Mouse (Mus musculus) retina, adult 2 months (tissue): Measurements from ENCODE around the gene Rnf4.

ENCODE experiments used
- DNase-seq: peaks from one replicate; pipeline ENCODE4 v3.0.0-alpha.2; 2012; ENCODE audit warnings: low read depth, low spot score

Gene Rnf4

DNA sequence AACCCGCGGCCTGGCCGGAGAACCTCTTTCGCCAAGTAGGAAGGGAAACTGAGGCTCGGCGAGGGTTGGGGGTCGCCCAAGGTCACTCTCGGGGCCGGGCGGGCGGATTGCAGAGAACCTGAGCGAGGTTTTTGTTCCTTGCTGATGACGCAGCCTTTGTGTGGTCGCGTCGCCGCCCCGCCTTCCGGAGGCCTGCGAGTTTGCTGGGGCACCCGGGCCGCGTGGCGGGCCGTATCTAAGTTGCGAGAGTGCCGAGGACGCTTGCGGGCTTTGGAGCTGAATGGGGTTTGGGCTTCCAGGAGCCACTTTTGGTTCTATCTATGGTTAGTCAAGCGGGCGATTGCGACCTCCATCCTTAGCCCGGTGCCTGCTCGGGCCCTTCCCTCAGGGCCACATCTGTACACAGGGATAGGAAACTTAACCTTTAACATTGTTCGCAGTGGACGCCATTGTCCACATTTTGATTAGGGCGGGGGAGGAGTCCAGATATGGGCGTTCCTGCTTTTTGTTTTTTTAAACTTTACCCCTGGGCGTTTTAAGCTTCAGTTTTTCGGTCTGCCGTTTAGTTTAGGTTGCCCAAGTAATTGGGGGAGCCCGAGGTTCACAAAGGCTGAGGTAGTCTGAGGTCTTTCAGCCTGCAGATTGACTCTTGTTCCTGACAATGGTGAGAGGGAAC lies 824 bp downstream of the Rnf4 start:
- no peak for DNase-seq

DNA sequence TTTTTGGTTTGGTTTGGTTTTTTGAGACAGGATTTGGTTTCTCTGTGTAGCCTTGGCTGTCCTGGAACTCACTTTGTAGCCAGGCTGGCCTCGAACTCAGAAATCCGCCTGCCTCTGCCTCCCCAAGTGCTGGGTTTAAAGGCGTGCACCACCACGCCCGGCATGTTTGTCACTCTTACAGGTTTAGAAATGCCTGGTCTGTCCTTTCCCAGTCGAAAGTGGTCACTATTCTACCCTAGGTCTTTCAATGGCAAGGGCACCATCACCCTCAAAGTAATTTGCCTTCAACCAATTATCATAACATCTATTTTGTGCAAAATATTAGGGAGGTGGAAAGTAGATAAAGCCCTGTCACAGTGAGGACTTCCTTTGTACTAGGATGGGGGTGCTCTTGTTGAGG lies 4.2 kb downstream of the Rnf4 start:
- DNase-seq, result no peak

DNA sequence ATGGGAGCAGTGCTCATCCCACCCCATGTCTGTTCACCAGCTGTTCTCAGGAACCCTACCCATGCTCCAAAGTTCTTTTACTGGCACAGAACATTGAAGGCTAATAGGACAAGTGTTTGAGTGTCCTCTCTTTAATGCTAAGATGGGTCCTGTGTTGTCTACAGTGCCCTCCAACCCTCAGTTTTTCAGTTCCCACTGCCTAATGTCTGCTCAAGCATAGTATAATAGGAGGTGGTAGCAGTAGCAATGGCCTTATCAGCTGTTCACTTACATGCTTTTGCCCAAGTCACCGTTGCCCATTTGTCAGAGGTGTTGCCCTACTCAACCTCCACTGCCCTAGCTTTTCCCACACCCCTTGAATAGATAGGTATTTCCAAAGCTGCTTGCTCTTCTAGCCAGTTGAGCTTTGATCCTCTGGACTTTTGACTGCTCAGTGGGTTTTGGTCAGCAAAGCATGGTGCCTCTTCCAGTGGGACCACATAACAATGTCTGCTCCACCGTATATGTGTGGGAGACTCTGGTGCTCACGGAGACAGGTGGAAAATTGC lies 16.1 kb downstream of the Rnf4 start:
- no peak for DNase-seq

DNA sequence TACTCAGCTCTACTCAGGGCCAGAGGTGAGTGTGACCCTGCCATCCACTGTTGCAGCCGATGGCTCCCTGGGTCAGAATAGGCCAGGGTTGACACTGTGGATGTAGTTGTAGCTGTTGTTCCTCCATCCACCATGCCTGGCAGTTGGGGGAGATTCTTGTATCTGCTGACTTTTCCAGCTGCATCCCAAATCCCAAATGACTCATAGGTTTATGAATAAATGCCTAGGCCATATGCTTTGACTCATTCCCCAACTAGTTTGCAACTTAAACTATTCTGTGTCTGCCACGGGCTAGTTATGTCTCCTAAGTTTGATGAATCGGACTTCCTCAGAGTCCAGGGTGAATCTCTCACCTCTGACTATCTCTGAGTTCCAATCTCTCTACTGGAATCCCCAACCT lies 24.2 kb downstream of the Rnf4 start:
- no peak for DNase-seq

DNA sequence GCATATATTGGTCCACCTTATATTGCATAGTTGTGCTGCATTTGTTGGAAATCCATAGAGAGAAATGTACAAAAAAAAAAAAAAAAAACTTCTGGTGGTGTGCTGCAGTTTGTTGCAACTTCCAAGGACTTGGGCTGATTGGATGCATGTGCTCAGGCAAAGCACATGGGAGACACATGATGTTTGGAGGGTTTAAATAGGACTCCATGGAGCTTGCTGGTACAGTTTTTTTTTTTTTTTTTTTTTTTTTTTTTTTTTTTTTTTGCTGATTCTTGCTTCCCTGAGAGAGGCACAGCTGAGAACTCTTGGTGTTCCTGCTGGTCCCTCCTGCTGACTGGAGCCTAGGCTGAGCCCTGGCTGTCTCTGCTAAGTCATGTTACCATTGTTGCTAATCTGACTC lies 27.0 kb downstream of the Rnf4 start:
- no peak for DNase-seq

DNA sequence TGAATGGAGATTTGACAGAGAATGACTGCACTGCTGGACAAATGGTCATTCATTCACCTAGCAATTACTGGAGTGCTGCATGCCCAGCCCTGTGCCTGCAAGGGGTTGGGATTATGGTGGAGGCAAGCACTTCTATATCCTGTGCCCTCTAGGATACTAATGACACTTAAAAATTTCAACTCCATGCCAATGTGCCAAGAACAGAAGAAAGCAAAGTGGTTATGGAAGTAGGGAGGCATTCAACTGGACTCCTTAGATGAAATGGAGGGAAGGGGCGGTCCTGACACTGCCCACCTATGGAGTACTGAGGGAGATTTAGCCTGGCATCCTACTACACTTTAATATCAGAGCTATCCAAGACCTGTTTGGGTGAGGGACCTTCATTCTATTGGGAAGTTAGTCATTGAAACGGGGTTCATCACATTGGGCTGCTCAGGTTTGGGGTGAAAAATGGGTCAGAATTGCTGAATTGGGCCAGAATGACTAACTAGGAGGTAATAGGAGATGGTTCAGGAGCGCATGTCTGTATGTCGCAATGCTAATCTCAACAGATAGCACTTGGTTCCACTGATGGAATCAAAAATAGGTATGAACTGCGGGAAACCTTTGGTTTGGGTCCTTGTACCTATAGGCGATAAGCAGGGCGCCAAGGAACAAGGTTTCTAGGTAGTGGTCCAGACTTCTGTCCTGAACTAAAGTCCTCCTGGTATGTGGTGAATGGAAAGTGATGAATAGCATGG lies 32.6 kb downstream of the Rnf4 start:
- DNase-seq, result no peak

DNA sequence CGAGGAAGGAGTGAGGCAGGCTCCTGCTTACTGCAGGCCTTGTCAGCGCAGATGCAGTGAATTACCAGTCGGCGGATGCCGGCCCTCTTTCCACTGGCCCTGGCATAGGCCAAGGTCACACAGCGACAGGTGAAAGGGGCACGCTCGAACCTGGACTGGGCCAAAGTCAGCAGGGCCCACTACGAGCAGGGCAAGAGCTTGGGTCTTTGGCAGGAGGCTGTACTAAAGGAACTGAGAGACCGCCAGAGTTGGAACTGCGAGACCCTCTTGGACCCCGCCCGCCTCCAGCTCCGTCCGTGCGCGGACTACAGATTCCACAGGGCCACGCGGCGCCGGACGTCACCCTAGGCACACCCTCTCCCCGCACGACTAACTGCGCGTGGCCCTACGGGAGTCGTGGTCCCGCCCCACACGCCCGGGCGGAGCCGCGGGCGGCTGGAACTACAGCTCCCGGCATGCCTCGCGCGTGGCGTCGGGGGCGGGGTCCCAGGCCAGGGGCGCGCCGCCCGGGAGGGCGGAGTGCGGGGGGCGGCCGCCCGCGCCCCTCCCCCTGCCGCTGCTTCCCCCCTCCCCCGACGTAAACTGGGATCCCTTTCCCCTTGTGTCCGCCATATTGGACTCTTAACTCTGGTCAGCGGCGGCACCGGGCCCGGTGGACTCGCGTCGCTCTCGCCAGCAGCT lies 33.4 kb downstream of the Rnf4 start, which contains the start of gene Fam193a:
Fam193a (plus strand) TSS at position 593 of the 681 bp plus-strand sequence.
- DNase-seq, result peak; percentile 94

DNA sequence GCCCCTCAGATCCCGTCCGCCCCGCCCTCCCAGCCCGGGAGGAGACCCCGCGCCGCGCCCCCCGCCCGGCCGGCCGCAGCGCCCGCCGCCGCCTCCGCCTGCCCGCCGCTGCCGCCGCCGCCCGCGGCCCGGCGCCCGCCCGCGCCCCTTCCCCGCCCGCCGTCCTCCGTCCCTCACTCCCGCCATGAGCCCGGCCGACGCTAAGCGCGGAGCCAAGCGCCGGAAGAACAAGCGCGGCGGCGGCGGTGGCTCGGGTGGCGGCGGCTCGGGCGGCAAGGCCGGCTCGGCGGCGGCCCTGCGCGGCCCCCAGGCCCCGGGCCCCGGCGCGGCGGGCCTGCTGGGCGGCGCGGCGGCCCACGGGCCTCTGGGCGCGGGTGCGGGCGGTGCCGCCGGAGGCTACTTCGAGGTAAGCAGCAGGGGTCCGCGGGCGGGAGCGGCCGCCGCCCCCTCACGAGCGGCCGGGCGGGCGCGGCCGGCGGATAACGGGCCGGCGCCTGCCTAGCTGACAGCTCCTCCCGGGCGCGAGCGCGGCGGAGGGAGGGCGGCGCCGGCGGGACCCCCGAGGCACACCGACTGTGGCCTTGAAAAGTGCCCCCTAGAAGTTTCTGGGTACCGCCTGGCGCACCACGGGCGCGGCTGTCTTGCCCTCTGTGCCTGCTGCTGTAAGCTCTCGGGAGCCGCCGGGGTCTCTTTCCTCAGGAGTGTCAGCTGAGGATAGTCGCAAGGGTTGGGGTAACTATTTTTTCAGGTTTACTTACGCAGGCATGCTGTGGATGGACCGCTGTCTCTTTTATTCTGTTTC lies 34.1 kb downstream of the Rnf4 start:
- DNase-seq, result no peak

DNA sequence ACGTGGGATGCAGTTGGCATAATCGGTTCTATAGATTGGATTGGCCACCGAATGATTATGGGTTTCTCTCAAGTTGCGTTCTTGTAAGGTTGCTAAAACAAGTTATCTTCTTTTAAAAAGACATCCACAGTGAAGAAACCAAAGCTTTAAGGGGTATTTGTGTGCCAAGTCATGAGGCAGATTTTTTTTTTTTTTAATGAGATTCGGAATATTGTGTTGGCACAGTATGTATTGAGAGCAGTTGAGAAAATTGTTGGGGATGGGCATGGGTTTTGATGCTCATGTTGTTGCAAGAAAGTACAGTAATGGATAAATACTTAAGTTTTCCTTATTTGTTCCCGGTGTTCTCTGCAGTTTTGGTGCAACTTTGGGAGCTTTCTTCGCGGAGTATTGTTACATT lies 34.8 kb downstream of the Rnf4 start:
- DNase-seq, result no peak

DNA sequence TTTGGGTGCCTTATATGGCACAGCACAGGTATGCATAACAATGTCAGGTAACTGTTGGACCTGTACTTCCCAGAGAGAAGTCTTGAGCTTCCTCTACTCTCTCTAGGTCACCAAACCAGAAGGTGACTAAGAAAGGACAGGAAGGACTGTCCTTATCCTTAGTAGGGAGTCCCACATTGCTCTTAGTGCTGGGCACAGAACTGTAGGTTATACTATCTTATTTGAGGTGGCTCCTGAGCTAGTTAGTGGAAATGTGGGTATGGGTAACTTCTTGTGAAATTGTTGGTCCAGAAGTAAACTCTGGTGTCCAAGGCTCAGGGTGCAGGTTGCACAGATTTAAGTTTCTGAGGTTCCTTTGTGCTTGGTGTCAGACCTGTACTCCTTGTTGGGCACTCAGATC lies 36.1 kb downstream of the Rnf4 start:
- DNase-seq, result no peak

DNA sequence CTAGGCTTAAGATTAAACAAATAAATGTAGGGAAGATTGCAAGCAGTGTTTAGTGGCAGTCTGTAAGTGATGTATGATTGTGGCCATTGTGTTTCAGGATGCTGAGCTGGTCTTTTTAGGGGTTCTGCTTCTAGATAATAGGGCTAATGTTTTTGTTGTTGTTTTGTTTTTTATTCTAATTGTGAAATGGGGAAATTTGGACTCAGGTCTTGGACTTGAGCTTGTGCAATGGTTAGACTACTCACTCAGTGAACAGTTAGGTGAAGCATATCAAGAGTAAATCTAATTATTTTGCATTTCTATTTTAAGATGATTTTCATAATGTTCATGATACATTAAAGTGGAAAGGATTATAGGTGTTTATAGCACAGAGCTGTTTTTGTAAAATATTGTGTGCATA lies 36.5 kb downstream of the Rnf4 start:
- no peak for DNase-seq

DNA sequence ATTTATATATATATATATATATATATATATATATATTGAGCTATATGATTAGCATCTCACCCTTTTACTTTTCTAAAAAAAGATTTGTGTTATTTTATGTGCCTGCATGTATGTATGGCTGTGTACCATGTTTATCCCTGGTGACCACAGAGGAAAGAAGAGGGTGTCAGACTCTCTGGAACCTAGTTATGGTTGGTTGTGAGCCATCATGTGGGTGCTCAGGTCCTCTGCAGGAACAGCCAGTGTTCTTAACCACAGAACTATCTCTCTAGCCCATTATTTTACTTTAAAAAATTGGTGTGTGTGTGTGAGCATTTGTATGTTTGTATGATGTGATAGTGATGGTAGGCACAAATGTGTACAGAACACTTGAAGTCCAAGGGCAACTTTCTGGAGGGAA lies 42.7 kb downstream of the Rnf4 start:
- no peak for DNase-seq

DNA sequence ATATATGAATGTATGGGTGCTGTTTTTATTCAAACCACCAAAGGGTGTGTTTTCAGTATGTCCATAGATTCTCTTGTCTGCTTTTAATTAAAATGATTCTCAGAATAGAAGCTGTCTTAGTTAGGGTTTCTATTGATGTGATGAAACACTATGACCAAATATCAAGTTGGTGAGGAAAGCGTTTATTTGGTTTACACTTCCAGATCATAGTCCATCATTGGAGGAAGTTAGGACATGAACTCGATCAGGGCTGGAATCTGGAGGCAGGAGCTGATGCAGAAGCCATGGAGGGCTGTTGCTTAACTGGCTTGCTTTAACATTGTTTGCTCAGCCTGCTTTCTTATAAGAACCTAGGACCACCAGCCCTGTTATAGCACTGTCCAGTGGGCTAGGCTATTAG lies 45.6 kb downstream of the Rnf4 start:
- no peak for DNase-seq

DNA sequence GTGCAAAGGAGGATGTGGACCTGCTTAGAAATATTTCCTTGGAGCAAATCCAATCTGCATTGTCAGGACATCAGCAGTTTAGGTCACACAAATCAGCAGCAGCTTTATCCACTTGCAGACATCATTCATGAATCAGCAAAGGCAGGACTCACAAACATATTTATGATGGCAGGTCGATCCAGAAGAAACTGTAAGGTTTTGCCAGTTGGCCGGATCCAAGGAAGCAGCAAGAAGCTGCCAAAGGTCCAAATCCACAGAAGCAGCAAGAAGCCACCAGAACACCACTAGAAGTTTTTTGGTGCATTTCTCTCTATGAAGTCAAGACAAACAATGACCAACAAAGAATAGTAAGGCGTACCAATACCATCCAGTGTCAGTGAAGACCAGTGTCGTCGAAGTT lies 49.5 kb downstream of the Rnf4 start:
- DNase-seq, result no peak

DNA sequence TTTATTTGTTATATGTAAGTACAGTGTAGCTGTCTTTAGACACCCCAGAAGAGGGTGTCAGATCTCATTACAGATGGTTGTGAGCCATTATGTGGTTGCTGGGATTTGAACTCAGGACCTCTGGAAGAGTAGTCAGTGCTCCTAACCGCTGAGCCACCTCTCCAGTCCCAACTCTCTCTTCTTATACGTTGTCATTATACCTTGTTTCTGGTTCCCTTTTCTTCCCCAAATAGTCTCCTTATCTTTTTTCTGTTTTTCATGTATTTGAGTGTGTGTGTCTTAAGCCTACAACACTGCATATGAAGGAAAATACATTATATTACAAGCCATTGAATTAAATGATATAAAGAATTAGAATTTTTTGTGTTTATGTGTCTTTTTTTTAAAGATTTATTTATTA lies 50.7 kb downstream of the Rnf4 start:
- no peak for DNase-seq

DNA sequence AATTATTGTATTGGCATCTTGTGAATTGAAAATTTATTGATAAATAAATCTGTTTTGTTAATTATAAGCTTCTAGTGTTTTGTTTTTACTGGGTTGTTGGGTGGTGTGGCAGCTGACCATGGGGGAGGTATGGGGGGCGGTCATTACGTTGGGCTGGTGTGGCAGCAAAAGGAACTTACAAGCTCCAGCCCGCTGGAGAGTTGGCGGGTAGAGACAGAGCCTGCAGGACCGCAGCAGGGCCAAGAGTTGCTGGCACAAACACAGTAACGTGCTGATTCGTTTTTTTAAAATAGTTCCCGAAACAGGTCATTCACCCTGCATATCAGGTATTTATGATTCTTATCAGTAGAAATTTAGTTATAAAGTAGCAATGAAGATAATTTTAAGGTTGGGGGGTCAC lies 57.2 kb downstream of the Rnf4 start:
- no peak for DNase-seq

DNA sequence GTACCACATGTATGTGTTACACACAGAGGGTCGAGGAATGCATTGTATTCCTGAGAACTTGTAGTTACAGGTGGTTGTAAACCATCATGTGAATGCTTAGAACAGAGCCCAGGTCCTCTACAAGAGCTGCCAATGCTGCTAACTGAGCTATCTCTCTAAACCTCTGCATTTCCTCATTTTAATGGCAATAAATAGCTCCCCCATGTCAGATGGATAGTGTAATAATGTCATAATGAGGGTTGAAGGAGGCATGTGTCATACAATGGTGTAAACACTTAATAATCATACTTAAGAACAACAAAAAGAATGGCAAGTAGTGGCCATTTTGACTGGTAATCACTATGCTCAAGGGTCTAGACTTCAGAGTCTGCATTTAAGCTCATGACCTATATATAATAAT lies 59.3 kb downstream of the Rnf4 start:
- DNase-seq, result no peak

DNA sequence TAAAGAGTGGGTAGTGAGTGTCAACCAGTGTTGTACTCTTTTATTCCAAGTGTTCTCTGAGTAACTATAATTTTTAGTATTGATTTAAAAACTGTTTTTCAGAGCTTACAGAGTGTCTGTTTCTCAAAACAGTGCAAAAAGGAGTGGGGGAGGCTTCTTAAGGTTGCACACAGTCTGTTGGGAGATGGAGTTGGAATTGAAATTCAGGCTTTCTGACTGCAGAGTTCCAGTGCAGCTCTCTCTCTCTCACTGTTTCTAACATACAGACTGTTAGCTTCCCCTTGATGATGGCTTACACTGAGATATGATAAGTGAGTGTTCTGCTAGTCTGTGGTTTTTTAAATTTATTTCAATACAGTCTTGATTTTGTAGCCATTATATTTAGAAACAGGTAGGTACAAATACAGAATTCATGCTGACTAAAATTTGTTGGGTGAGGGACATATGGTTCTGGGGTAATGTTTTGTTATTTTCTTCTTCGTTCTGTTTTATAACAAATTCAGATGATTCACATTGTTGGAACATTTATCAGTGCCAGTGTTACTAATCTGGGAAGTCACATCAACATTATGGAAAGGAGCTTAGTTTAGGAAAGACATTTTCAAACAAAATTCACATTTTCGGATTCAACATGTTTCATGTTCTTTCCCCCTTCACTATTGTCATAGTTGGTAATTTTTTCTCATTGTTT lies 59.9 kb downstream of the Rnf4 start:
- DNase-seq, result no peak

DNA sequence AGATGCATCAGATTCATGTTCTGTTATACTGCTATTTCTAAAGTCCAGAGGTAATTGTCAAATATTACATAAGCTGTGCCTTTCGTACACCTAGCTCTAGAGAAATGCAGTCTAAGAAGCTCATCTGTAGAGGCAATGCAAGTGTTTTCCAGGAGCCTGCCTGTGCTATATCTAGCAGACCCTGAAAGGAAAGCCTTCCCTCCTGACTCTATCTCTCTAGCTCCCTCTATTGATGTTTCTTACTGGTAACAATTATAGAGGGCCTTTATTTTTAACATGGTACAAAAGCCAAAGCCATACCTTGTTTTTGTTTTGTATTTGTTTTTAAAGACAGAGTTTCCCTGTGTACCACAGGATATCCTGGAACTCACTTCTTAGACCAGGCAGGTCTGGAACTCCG lies 61.8 kb downstream of the Rnf4 start:
- no peak for DNase-seq

DNA sequence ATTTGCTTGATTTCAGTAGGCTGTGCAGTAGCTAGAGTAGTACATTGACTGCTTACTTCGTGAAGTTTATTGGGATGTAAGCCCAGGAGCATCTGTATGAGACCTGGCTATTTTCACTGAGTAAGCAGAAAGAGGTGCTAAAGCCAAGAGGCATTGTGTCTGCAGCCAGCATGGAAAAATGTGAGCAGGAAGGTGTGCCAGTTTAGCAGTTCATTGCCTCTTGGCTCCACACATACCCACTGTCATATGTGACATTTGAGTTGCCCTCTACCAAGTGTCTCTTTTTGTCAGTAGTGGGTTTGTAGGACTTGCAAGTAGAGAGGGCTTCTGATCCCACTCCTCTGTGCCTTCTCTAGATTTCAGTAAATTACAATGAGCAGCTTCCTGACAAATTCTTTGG lies 62.2 kb downstream of the Rnf4 start:
- no peak for DNase-seq
